Mouse (Mus musculus) intestine, embryonic 15.5 days (tissue): Measurements from ENCODE around the gene Rwdd2b. TPM values are rescaled to one million over a fixed set of nuclear protein-coding genes. Genes with fewer than 3 reads are reported as not detected.

ENCODE experiments used
- ATAC-seq: fragments of 200-750 bp; cut with Nextera tagmentation; 2 replicates; pipeline ENCODE4 v1.8.0; 2017; ENCODE audit warnings: moderate TSS enrichment, moderate library complexity
- H3K27ac ChIP-seq: fragments of 300-500 bp; sonication (generic); 2 replicates; pipeline ENCODE4 v1.5.1; 2015; ENCODE audit warnings: mild to moderate bottlenecking, inconsistent platforms
- H3K27me3 ChIP-seq: fragments of 300-500 bp; sonication (generic); replicated peaks from 2 replicates; pipeline ENCODE4 v1.6.1; 2015; ENCODE audit warnings: inconsistent platforms
- H3K36me3 ChIP-seq: fragments of 300-500 bp; sonication (generic); 2 replicates; pipeline ENCODE4 v1.6.1; 2015; ENCODE audit warnings: inconsistent platforms
- H3K4me1 ChIP-seq: fragments of 300-500 bp; sonication (generic); replicated peaks from 2 replicates; pipeline ENCODE4 v1.6.1; 2015; ENCODE audit warnings: inconsistent platforms
- H3K4me2 ChIP-seq: fragments of 300-500 bp; sonication (generic); replicated peaks from 2 replicates; pipeline ENCODE4 v1.6.1; 2015; ENCODE audit warnings: mild to moderate bottlenecking, inconsistent platforms
- H3K4me3 ChIP-seq: fragments of 300-500 bp; sonication (generic); replicated peaks from 2 replicates; pipeline ENCODE4 v1.5.1; 2015; ENCODE audit warnings: inconsistent platforms
- H3K9ac ChIP-seq: fragments of 300-500 bp; sonication (generic); 2 replicates; pipeline ENCODE4 v1.6.1; 2015; ENCODE audit warnings: inconsistent platforms
- H3K9me3 ChIP-seq: fragments of 300-500 bp; sonication (generic); 2 replicates; pipeline ENCODE4 v1.6.1; 2016; ENCODE audit warnings: inconsistent platforms
- WGBS: fragments of 180-500 bp; shearing (Covaris S2); methylation state at CpG from one replicate; pipeline ENCODE4 v1.1.7; 2015; 5-methylcytosine and 5-hydroxymethylcytosine counted together
- polyA plus RNA-seq: library from polyadenylated mRNA; unstranded; fragments of >200 nt; fragmentation: Nextera tagmentation; extraction: Ambion mirVana; gene quantifications from 2 replicates; pipeline ENCODE4 v1.2.1, GENCODE M21; 2015

Gene Rwdd2b
- 14.2 and 15.3 TPM in 2 replicates for polyA plus RNA-seq

GRCm38 (mm10) chr16:87440184-87440686, at the start of gene Rwdd2b:
Rwdd2b (minus strand) TSS chr16:87440573.
- Histone ChIP-seq H3K9me3 (no peaks in the 10 kb centered on the region), H3K4me2 (peak within 1 kb of the TSS; percentile 77), H3K36me3 (0 out of 2 replicates have a peak, but pooled peaks cover 3% of the 10 kb centered on the region), H3K27me3 (no peaks in the 10 kb centered on the region), H3K4me3 (peak within 1 kb of the TSS; percentile 90), H3K9ac (peak within 1 kb of the TSS; percentile 98), H3K27ac (peak within 1 kb of the TSS; percentile 96), H3K4me1 (peaks cover 9% of the 10 kb centered on the region; the same call in 1 of the 2 replicates)
- ATAC-seq, result peak; percentile 95
- WGBS, result under 1% methylated on average over 38 of the region's 38 CpGs

DNA sequence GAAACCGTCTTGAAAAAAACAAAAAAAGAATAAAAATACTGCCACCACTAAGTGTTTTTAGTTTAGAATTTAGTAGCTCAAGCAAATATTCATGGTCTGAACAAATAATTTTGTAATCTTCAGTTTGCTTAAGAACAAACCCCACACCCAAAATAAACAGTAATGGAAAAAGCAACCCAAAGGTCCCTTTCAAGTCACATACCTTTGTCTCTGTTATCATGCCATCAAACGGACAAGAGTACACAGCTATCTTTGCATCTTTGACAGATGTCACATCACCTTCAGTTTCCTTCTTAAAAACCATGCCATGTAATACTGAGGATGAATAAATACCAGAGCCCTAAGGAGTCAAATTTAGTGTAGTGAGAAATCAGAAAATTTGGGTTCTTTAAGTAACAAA, 48.2 kb upstream of the Rwdd2b start:
- Histone ChIP-seq H3K9ac (no peak overlapping the region), H3K4me3 (no peak overlapping the region), H3K4me1 (no peaks in the 10 kb centered on the region), H3K27ac (no peak overlapping the region), H3K36me3 (peaks cover 54% of the 10 kb centered on the region), H3K9me3 (no peaks in the 10 kb centered on the region), H3K27me3 (no peaks in the 10 kb centered on the region), H3K4me2 (no peak overlapping the region)
- ATAC-seq, result no peak
- 64% methylated on average over 2 of the region's 2 CpGs for WGBS

DNA sequence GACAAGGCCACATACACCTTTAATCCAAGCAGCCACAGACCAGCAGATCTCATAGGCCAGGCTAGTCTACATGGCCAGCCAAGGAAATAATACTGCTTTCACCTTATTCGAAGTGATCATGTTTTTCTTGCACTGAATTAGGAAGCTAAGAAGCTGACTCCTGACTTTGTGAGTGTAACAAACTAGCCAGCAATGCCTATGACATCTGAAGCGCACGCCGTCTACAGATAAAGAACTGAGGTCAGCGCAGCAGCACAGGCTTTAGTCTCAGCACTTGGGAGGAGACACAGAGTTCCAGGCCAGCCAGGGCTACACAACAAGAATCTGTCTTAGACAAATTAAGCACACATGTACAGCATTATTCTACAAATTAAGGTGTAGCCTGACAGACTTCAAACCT, 46.4 kb upstream of the Rwdd2b start:
- H3K27ac ChIP-seq, result no peak overlapping the region
- no peak overlapping the region for H3K9ac ChIP-seq
- H3K9me3 ChIP-seq, result no peaks in the 10 kb centered on the region
- H3K4me1 ChIP-seq, result no peaks in the 10 kb centered on the region
- peaks cover 56% of the 10 kb centered on the region for H3K36me3 ChIP-seq
- H3K4me3 ChIP-seq, result no peak overlapping the region
- no peak for ATAC-seq
- H3K4me2 ChIP-seq, result no peak overlapping the region
- 93% methylated on average over 5 of the region's 5 CpGs for WGBS
- H3K27me3 ChIP-seq, result no peaks in the 10 kb centered on the region

DNA sequence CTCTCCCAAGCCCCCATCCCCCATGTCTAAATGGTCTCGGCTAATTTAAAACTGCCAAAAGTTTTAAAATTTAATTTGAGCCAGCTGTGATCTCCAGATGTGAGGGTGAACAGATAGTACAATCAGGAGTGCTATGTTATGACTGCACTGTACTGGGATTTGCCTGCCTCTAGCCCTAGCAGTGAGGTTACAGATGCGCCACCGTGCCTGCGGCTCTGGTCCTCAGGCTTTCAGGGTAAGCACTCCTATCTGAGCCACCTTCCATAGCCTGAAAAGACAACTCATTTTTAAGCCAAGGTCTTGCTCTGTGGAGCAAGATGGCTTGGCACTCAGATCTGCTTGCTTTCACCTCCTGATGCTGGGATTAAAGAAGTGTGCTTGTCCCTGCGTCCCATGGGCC, 44.0 kb upstream of the Rwdd2b start:
- Histone ChIP-seq H3K27me3 (no peaks in the 10 kb centered on the region), H3K4me3 (no peak overlapping the region), H3K36me3 (peaks cover 41% of the 10 kb centered on the region), H3K4me1 (no peaks in the 10 kb centered on the region), H3K4me2 (no peak overlapping the region), H3K9ac (no peak overlapping the region), H3K27ac (no peak overlapping the region), H3K9me3 (no peaks in the 10 kb centered on the region)
- no peak for ATAC-seq
- 91% methylated on average over 5 of the region's 5 CpGs for WGBS

DNA sequence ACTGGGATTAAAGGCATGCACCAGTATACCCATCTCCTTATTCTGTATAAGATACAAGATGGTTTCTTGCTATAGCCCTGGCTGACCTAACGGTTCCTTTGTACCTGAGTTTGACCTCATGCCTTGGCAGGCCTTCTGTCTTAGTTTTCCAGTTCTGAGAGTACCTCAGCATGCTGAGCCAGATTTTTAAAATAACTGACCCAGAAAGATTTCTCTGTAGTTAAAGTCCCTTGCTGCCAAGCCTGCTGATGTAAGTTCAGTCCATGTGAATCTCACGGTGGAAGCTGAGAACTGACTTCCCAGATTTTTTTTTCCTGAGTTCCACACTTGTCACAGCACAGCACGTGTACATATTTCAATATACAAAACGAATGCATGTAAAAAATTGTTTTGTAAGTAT, 30.2 kb upstream of the Rwdd2b start:
- no peaks in the 10 kb centered on the region for H3K9me3 ChIP-seq
- 90% methylated on average over 4 of the region's 4 CpGs for WGBS
- ATAC-seq, result no peak
- H3K27ac ChIP-seq, result no peak overlapping the region
- no peaks in the 10 kb centered on the region for H3K4me1 ChIP-seq
- no peaks in the 10 kb centered on the region for H3K27me3 ChIP-seq
- H3K4me3 ChIP-seq, result no peak overlapping the region
- peaks cover 27% of the 10 kb centered on the region for H3K36me3 ChIP-seq
- H3K4me2 ChIP-seq, result no peak overlapping the region
- H3K9ac ChIP-seq, result no peak overlapping the region

DNA sequence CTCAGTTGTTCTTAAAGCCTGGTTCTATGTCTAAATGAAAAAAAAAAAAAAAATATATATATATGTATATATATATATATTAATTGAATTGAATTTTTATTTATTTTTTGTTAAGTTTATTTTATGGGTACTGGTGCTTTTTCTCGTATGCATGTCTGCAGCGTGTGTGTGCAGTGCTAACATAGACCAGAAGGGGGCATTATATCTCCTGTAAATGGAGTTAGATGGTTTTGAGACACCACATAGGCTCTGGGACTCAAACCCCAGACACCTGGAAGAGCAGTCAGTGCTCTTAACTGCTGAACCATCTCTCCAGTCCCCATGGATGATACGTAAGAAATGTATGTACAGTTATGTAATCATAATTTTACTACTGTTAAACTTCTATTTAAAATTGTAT, 18.4 kb upstream of the Rwdd2b start:
- Histone ChIP-seq H3K36me3 (peaks cover 17% of the 10 kb centered on the region), H3K27me3 (no peaks in the 10 kb centered on the region), H3K9me3 (no peaks in the 10 kb centered on the region), H3K27ac (no peak overlapping the region), H3K4me3 (no peak overlapping the region), H3K4me1 (peaks cover 8% of the 10 kb centered on the region), H3K9ac (no peak overlapping the region), H3K4me2 (no peak overlapping the region)
- no peak for ATAC-seq
- WGBS, result 96% methylated on average over 3 of the region's 3 CpGs

- Histone ChIP-seq H3K4me3 (peak overlapping the region; percentile 69), H3K9ac (peak overlapping the region; percentile 70), H3K27ac (peak overlapping the region; percentile 73), H3K27me3 (no peaks in the 10 kb centered on the region), H3K4me2 (peak overlapping the region; percentile 80), H3K9me3 (no peaks in the 10 kb centered on the region), H3K36me3 (peaks cover 4% of the 10 kb centered on the region; the same call in 1 of the 2 replicates), H3K4me1 (peaks cover 8% of the 10 kb centered on the region)
- peak; percentile 84 for ATAC-seq
- under 1% methylated on average over 38 of the region's 38 CpGs for WGBS
Measured at GRCm38 (mm10) chr16:87455180-87455611, 14.8 kb upstream of the Rwdd2b start.

GRCm38 (mm10) chr16:87454419-87455179, 14.2 kb upstream of the Rwdd2b start, which contains the start of gene Usp16:
Usp16 (plus strand) TSS chr16:87454703.
- Histone ChIP-seq H3K27me3 (no peaks in the 10 kb centered on the region), H3K27ac (peak within 1 kb of the TSS; percentile 73), H3K36me3 (peaks cover 4% of the 10 kb centered on the region; the same call in 1 of the 2 replicates), H3K4me1 (peaks cover 8% of the 10 kb centered on the region), H3K9ac (peak within 1 kb of the TSS; percentile 70), H3K4me2 (peak within 1 kb of the TSS; percentile 80), H3K9me3 (no peaks in the 10 kb centered on the region), H3K4me3 (peak within 1 kb of the TSS; percentile 69)
- 7% methylated on average over 45 of the region's 45 CpGs for WGBS
- peak; percentile 98 for ATAC-seq

- no peak overlapping the region for H3K4me3 ChIP-seq
- no peak overlapping the region for H3K4me2 ChIP-seq
- no peak overlapping the region for H3K9ac ChIP-seq
- WGBS, result 83% methylated on average over 2 of the region's 2 CpGs
- no peaks in the 10 kb centered on the region for H3K27me3 ChIP-seq
- no peak for ATAC-seq
- no peaks in the 10 kb centered on the region for H3K9me3 ChIP-seq
- H3K4me1 ChIP-seq, result peaks cover 8% of the 10 kb centered on the region
- no peak overlapping the region for H3K27ac ChIP-seq
- H3K36me3 ChIP-seq, result no peaks in the 10 kb centered on the region
Measured at GRCm38 (mm10) chr16:87453226-87453625, 12.9 kb upstream of the Rwdd2b start.

DNA sequence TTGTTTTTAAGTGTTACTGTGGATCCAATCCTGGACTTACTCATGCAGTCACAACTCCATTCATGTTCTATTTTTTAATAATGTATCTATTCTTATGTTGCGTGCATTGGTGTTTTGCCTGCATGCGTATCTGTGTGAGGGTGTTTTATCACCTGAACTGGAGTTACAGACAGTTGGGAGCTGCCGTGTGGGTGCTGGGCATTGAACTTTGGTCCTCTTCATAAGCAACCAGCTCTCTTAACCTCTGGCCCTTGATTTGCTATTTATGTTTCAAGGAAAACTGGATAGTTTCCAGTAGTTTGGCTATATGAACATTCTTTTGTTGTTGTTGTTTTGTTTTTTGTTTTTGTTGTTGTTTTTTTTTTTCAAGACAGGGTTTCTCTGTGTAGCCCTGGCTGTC, 5.2 kb upstream of the Rwdd2b start:
- no peak for ATAC-seq
- H3K4me1 ChIP-seq, result peaks cover 9% of the 10 kb centered on the region; the same call in 1 of the 2 replicates
- H3K27me3 ChIP-seq, result no peaks in the 10 kb centered on the region
- 91% methylated on average over 3 of the region's 3 CpGs for WGBS
- no peak overlapping the region for H3K9ac ChIP-seq
- no peak overlapping the region for H3K27ac ChIP-seq
- H3K9me3 ChIP-seq, result no peaks in the 10 kb centered on the region
- no peak overlapping the region for H3K4me3 ChIP-seq
- H3K36me3 ChIP-seq, result no peaks in the 10 kb centered on the region
- H3K4me2 ChIP-seq, result no peak overlapping the region

DNA sequence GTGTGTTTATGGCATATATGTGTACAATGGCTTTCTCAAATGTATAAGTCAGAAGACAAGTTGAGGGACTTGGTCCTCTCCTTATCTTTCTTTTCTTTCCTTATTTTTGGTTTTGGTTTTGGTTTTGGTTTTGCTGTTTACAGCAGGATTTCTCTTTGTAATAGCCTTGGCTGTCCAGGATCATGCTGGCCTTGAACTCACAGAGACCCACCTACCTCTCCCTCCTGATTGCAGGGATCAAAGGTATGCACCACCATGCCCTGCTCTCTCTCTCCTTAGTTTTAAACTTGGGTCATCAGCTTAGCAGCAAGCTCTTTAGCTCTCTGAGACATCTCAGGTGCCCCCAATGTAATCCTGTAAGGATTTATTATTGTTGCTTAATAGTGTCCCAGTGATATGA, 4.7 kb upstream of the Rwdd2b start:
- Histone ChIP-seq H3K9me3 (no peaks in the 10 kb centered on the region), H3K36me3 (no peaks in the 10 kb centered on the region), H3K9ac (no peak overlapping the region), H3K4me3 (no peak overlapping the region), H3K27ac (no peak overlapping the region), H3K4me2 (no peak overlapping the region), H3K27me3 (no peaks in the 10 kb centered on the region), H3K4me1 (peaks cover 9% of the 10 kb centered on the region; the same call in 1 of the 2 replicates)
- no peak for ATAC-seq

DNA sequence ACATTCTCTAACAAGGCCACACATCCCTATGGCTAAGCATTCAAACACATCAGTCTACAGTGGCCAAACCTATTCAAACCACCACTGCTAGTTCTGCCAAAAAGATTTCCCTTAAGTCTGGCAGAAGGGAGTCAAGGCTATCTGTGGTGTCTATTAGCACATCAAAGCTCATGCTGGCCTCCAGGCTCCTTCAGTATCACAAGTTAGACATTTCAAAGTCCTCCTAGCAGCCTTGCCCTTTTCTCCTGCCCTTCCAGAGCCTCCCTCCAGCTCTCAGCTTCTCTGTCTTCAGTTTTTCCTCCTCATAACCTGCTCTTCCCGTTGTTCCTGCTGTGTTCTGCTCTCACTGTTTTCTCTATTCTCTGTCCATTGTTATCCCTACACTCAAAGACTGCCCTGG, 3.7 kb upstream of the Rwdd2b start:
- H3K4me1 ChIP-seq, result peaks cover 9% of the 10 kb centered on the region; the same call in 1 of the 2 replicates
- H3K9me3 ChIP-seq, result no peaks in the 10 kb centered on the region
- no peak overlapping the region for H3K4me2 ChIP-seq
- H3K4me3 ChIP-seq, result no peak overlapping the region
- no peaks in the 10 kb centered on the region for H3K36me3 ChIP-seq
- no peak for ATAC-seq
- no peak overlapping the region for H3K27ac ChIP-seq
- no peak overlapping the region for H3K9ac ChIP-seq
- 52% methylated on average over 1 of the region's 1 CpGs for WGBS
- no peaks in the 10 kb centered on the region for H3K27me3 ChIP-seq

- no peaks in the 10 kb centered on the region for H3K36me3 ChIP-seq
- H3K4me2 ChIP-seq, result no peak overlapping the region
- H3K9me3 ChIP-seq, result no peaks in the 10 kb centered on the region
- no peaks in the 10 kb centered on the region for H3K27me3 ChIP-seq
- ATAC-seq, result peak; percentile 68
- no peak overlapping the region for H3K27ac ChIP-seq
- no peak overlapping the region for H3K9ac ChIP-seq
- H3K4me1 ChIP-seq, result peaks cover 9% of the 10 kb centered on the region; the same call in 1 of the 2 replicates
- no peak overlapping the region for H3K4me3 ChIP-seq
Measured at GRCm38 (mm10) chr16:87443245-87443644, 2.9 kb upstream of the Rwdd2b start.
